Mouse (Mus musculus) limb, embryonic 13.5 days (tissue): ENCODE results near the gene Ubtd2. TPM values are rescaled to one million over a fixed set of nuclear protein-coding genes. Genes with fewer than 3 reads are reported as not detected.
A peak's percentile ranks its signal among the peaks of the same experiment; 100 is the strongest.

Experiments used
- ATAC-seq: fragments of 200-750 bp; cut with Nextera tagmentation; 2 replicates; pipeline ENCODE4 v1.8.0; 2017; ENCODE audit warnings: low read depth, moderate number of reproducible peaks, moderate TSS enrichment; ENCODE audit not compliant: low FRiP score
- H3K27ac ChIP-seq: fragments of 300-500 bp; sonication (generic); 2 replicates; pipeline ENCODE4 v1.5.1; 2015; ENCODE audit warnings: inconsistent platforms, mild to moderate bottlenecking, moderate library complexity
- H3K27me3 ChIP-seq: fragments of 300-500 bp; sonication (generic); 2 replicates; pipeline ENCODE4 v1.6.1; 2015; ENCODE audit warnings: mild to moderate bottlenecking, inconsistent platforms
- H3K36me3 ChIP-seq: fragments of 300-500 bp; sonication (generic); 2 replicates; pipeline ENCODE4 v1.6.1; 2015; ENCODE audit warnings: inconsistent platforms, mild to moderate bottlenecking, moderate library complexity
- H3K4me1 ChIP-seq: fragments of 300-500 bp; sonication (generic); 2 replicates; pipeline ENCODE4 v1.6.1; 2015; ENCODE audit warnings: inconsistent platforms
- H3K4me2 ChIP-seq: fragments of 300-500 bp; sonication (generic); replicated peaks from 2 replicates; pipeline ENCODE4 v1.6.1; 2015; ENCODE audit warnings: inconsistent platforms, mild to moderate bottlenecking, moderate library complexity
- H3K4me3 ChIP-seq: fragments of 300-500 bp; sonication (generic); 2 replicates; pipeline ENCODE4 v1.5.1; 2015; ENCODE audit warnings: moderate library complexity, mild to moderate bottlenecking, inconsistent platforms
- H3K9ac ChIP-seq: fragments of 300-500 bp; sonication (generic); 2 replicates; pipeline ENCODE4 v1.6.1; 2015; ENCODE audit warnings: mild to moderate bottlenecking, inconsistent platforms
- H3K9me3 ChIP-seq: fragments of 300-500 bp; sonication (generic); 2 replicates; pipeline ENCODE4 v1.6.1; 2016; ENCODE audit warnings: inconsistent platforms
- WGBS: fragments of 180-500 bp; shearing (Covaris S2); methylation state at CpG from one replicate; pipeline ENCODE4 v1.1.7; 2015; 5-methylcytosine and 5-hydroxymethylcytosine counted together
- polyA plus RNA-seq: library from polyadenylated mRNA; unstranded; fragments of >200 nt; fragmentation: Nextera tagmentation; extraction: Ambion mirVana; gene quantifications from 2 replicates; pipeline ENCODE4 v1.2.1, GENCODE M21; 2015

The Ubtd2 gene
- polyA plus RNA-seq, 1 experiment from 2014 or later: 97.3 TPM

DNA sequence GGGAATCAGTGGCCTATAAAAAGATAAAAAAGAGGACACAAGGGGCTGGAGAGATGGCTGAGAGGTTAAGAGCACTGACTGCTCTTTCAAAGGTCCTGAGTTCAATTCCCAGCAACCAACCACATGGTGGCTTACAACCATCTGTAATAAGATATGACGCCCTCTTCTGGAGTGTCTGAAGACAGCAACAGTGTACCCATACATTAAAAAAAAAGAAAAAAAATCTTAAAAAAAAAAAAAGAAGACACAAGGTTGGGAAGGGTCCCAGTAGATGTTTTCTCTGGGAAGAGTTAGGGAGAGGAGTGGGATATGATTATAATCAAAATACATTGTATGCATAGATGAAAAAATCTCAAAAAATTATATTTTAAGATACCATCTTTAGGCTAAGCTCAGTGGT lies 10.0 kb upstream of the Ubtd2 start:
- H3K9me3 ChIP-seq: no peaks in the 10 kb centered on the region
- H3K27me3 ChIP-seq: no peaks in the 10 kb centered on the region
- H3K4me3 ChIP-seq: no peak overlapping the region
- H3K4me2 ChIP-seq: no peak overlapping the region
- no peak overlapping the region for H3K9ac ChIP-seq
- WGBS: 58% methylated on average over 1 of the region's 1 CpGs
- H3K27ac ChIP-seq: no peak overlapping the region
- no peaks in the 10 kb centered on the region for H3K36me3 ChIP-seq
- no peaks in the 10 kb centered on the region; the same call in 1 of the 2 replicates for H3K4me1 ChIP-seq
- no peak for ATAC-seq

DNA sequence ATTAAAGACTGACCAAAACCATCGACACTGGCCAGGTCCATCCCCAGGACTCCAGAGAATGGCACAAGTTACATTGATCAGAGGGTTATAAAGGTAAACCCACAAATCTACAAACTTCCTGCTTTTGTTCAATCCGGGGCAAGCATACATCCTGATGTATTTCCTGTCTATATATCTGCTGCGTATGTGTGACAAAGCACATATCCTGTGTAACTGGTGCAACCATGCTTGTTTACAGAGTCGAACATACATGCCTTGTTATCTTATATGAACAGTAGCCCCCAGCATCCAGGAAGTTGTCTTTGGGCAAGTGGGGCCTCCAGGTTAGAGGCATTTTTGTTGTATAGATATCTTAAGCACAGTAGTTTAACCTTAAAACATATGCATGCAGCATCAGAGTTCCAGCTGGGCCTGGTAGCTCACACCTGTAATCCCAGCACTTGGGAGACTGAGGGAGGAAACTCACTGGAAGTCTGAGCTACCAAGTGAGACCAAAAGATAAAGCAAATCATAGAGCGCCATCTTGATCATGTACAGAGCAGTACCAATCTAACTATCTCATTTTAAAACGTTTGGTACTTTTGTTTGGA lies 9.4 kb upstream of the Ubtd2 start:
- no peak for ATAC-seq
- no peak overlapping the region for H3K27ac ChIP-seq
- no peaks in the 10 kb centered on the region; the same call in 1 of the 2 replicates for H3K4me1 ChIP-seq
- H3K36me3 ChIP-seq: no peaks in the 10 kb centered on the region
- no peaks in the 10 kb centered on the region for H3K9me3 ChIP-seq
- 82% methylated on average over 6 of the region's 6 CpGs for WGBS
- no peaks in the 10 kb centered on the region for H3K27me3 ChIP-seq
- no peak overlapping the region for H3K4me3 ChIP-seq
- no peak overlapping the region for H3K4me2 ChIP-seq
- H3K9ac ChIP-seq: no peak overlapping the region

DNA sequence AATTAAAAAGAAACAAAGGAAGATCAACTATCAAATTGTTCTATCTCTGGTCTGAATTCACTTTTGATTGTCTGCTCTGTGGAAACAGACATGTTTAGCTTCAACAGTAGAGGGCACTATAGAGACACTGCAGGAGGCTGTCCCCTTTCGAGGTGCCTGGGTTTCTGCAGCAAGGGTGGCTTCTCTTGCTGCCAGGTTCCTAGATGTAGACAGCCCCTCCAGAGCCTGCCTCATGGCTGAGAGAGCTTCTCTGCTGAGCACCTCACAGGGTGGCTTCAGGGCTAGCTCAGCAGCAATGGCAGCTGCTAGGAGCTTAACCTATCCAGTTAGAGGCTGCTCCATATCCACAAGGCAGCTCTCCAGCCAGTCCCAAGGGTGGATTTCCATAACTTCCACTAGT lies 5.0 kb upstream of the Ubtd2 start:
- 0% methylated on average over 1 of the region's 1 CpGs for WGBS
- Histone ChIP-seq H3K4me1 (peaks cover 21% of the 10 kb centered on the region), H3K27ac (no peak overlapping the region), H3K4me3 (no peak overlapping the region), H3K27me3 (no peaks in the 10 kb centered on the region), H3K9me3 (no peaks in the 10 kb centered on the region), H3K4me2 (no peak overlapping the region), H3K36me3 (no peaks in the 10 kb centered on the region), H3K9ac (no peak overlapping the region)
- no peak for ATAC-seq

DNA sequence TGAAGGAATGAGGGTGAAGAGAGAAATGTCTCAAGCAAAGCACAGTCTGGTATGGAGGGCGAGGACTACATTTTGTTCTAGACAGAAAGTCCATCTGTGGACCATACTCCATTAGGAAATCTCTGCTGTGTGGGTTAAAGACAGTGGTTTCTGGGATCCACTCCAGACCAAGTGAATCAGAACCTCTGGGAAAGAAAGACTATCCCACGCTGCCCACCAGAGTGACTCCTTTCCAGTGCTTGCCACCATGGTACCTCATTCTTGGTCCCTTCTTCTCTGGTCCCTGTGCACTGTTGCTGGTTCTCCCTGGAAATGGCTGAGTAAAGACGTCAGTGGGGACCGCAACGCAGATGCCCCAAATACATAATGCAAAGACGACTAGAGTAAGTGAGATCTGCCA lies 3.9 kb upstream of the Ubtd2 start:
- WGBS: 92% methylated on average over 6 of the region's 6 CpGs
- no peak overlapping the region for H3K4me2 ChIP-seq
- no peak overlapping the region for H3K4me3 ChIP-seq
- no peak overlapping the region for H3K9ac ChIP-seq
- H3K27ac ChIP-seq: no peak overlapping the region
- H3K36me3 ChIP-seq: no peaks in the 10 kb centered on the region
- no peak for ATAC-seq
- H3K9me3 ChIP-seq: no peaks in the 10 kb centered on the region
- H3K4me1 ChIP-seq: peaks cover 22% of the 10 kb centered on the region
- H3K27me3 ChIP-seq: no peaks in the 10 kb centered on the region

DNA sequence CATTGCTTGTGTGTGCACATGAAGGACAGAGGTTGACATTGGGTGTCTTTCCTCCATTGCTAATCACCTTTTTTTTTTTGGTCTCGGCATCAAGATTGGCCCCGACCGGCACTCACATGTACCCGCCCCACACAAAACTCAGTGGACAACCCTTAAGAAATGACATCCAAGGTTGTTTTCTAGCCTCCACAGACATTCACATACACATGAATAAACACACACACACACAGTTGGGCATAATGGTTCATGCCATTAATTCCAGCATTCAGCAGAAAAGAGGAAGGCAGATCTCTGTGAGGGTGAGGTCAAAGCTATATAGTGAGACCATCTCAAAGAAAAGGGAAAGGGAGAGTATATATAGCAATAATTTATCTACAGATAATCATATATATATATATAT lies 2.4 kb upstream of the Ubtd2 start:
- no peaks in the 10 kb centered on the region for H3K36me3 ChIP-seq
- H3K4me3 ChIP-seq: no peak overlapping the region
- no peak for ATAC-seq
- no peaks in the 10 kb centered on the region for H3K9me3 ChIP-seq
- no peak overlapping the region for H3K27ac ChIP-seq
- 92% methylated on average over 4 of the region's 4 CpGs for WGBS
- no peak overlapping the region for H3K4me2 ChIP-seq
- H3K4me1 ChIP-seq: peaks cover 31% of the 10 kb centered on the region
- H3K9ac ChIP-seq: no peak overlapping the region
- no peaks in the 10 kb centered on the region for H3K27me3 ChIP-seq

DNA sequence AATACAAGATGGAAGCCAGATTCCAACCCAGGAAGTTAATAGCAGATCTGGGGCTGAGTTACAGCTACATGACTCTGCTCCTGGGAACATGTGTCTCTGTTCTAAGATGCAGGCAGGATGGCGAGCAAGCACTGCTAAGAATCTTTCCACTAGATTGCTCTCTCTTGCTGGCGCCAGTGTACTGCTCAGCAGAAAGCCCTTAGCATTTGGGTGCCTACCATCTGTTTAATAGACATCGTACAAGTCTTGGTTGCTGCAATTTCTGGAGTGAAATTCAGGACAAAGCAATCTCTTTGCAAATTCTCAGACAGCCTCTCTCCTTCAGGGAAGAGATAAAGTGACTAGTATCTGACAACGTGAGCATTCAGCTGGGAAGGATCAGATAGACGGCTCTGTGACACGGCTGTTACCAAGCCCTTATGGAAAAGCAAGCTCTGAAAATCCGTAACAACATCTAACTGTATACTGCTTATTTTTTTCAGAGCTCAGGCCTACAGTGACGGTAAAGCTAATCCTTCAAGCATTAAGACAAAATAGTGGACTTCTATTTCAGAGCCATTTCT lies 1.7 kb upstream of the Ubtd2 start:
- Histone ChIP-seq H3K4me1 (peaks cover 31% of the 10 kb centered on the region), H3K36me3 (no peaks in the 10 kb centered on the region), H3K27ac (peak overlapping the region; percentile 86), H3K9me3 (no peaks in the 10 kb centered on the region), H3K4me3 (no peak overlapping the region), H3K9ac (peak overlapping the region; percentile 13; the same call in 1 of the 2 replicates), H3K27me3 (no peaks in the 10 kb centered on the region), H3K4me2 (peak overlapping the region; percentile 85)
- WGBS: 40% methylated on average over 8 of the region's 8 CpGs
- no peak for ATAC-seq

DNA sequence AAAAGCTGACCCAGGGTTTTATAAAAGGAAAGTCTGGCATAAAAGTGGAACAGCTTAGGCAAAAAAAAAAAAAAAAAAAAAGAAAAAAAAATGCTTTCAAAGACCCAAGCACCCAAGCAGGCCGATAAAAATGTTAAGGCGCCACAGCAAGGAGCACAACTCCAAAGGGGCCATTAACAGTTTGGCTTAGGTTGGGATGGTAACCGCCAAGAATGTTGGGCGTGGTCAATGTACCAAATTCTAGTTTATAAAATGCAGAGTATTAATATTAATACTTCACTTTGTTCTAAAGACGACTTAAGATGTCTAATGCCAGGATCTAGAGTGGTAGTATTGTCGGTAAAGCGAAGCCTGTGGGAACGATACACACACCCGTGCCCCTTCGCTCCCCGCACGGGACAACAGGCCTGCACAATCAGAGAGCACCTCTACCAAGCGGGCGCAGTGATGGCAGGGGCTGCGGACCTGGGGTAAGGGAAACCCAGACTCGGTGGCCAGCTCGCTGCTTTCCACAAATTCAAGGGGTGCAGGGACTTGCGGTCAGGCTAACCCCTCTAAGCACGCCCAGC lies 855 bp upstream of the Ubtd2 start:
- Histone ChIP-seq H3K4me1 (peaks cover 31% of the 10 kb centered on the region), H3K27me3 (no peaks in the 10 kb centered on the region), H3K36me3 (no peaks in the 10 kb centered on the region), H3K9me3 (no peaks in the 10 kb centered on the region), H3K27ac (peak overlapping the region; percentile 97), H3K4me3 (peak overlapping the region; percentile 83), H3K9ac (peak overlapping the region; percentile 90), H3K4me2 (peak overlapping the region; percentile 85)
- 3% methylated on average over 19 of the region's 19 CpGs for WGBS
- peak; percentile 24; the same call in 1 of the 2 replicates for ATAC-seq

DNA sequence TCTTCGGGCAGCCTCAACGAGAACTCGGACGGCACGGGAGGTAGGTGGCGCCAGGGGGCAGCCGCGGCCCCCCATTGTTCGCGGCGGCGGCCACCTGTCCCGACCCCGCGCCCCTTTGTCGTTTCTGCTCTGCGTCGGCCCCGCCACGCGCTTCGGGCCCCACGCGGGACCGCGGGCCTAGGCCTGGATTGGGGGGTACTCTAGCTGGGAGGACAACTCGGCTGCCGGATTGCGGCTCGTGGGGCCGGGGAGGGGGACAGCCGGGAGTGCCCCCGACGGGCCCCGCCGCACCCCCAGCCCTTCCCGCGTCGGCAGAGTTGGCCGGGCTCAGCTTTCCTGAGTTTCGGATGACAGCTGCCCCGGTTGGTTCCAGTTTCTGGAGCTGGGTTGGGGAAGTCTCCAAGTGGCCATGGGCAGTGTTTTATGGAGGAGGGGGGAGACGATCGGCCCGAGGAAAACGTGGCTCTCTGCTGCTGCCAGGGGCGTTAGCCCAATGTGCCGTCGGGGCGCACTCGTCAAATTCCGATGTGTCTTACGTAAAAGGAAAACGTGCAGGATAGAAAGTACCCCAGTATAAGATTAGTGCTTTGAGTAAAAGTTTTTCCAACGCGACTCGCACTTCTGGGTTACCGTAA lies 454 bp downstream of the Ubtd2 start:
- Histone ChIP-seq H3K27me3 (no peaks in the 10 kb centered on the region), H3K9ac (peak overlapping the region; percentile 90), H3K9me3 (no peaks in the 10 kb centered on the region), H3K27ac (peak overlapping the region; percentile 97), H3K4me3 (peak overlapping the region; percentile 83), H3K4me2 (peak overlapping the region; percentile 85), H3K36me3 (no peaks in the 10 kb centered on the region), H3K4me1 (peaks cover 31% of the 10 kb centered on the region)
- ATAC-seq: peak; percentile 45
- WGBS: under 1% methylated on average over 54 of the region's 58 CpGs

DNA sequence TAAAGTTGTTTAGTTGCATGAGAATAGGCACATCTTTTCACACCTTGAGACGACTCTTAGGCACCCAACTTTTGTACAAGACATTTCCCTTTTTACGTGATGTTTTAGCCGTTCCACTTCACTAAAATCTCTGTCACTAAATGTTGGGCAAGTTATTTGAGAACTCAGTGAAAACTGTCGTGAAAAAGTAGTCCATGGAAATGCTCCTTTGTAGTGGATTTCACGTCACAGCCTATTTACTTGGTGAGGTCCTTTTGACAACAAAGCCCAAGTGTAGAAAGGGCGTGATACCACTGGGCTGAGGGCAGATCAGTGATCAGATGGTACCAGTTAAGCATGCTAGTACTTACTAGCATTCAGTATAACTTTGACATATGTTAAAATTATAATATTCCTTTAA lies 1.2 kb downstream of the Ubtd2 start:
- Histone ChIP-seq H3K9ac (peak overlapping the region; percentile 90), H3K4me2 (peak overlapping the region; percentile 85), H3K4me1 (peaks cover 31% of the 10 kb centered on the region), H3K4me3 (peak overlapping the region; percentile 83), H3K27ac (peak overlapping the region; percentile 97; the same call in 1 of the 2 replicates), H3K27me3 (no peaks in the 10 kb centered on the region), H3K36me3 (no peaks in the 10 kb centered on the region), H3K9me3 (no peaks in the 10 kb centered on the region)
- 9% methylated on average over 6 of the region's 6 CpGs for WGBS
- no peak for ATAC-seq

DNA sequence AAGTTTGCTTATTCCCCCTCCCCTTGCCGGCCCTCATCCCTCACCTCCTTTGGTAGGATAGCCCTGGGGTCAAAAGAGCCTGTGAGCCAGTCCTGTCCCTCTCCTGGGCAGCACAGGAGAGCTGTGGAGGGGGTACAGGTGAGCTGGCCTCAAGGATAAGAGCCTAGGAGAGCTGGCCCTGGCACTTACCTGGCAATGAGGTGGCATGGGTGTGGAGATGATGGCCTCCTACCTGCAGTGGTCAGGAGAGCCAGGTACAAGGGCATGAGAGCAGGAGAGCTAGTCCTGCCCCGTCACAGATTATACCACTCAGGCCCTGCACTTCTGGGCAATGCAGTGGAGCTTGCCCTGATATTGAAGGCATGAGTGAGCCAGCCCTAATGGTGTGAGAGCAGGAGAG lies 9.1 kb downstream of the Ubtd2 start:
- no peak overlapping the region for H3K4me3 ChIP-seq
- no peak overlapping the region for H3K4me2 ChIP-seq
- H3K36me3 ChIP-seq: no peaks in the 10 kb centered on the region
- H3K9ac ChIP-seq: no peak overlapping the region
- no peaks in the 10 kb centered on the region for H3K9me3 ChIP-seq
- no peaks in the 10 kb centered on the region for H3K27me3 ChIP-seq
- ATAC-seq: no peak
- WGBS: 56% methylated on average over 2 of the region's 2 CpGs
- H3K4me1 ChIP-seq: peaks cover 12% of the 10 kb centered on the region; the same call in 1 of the 2 replicates
- H3K27ac ChIP-seq: no peak overlapping the region

DNA sequence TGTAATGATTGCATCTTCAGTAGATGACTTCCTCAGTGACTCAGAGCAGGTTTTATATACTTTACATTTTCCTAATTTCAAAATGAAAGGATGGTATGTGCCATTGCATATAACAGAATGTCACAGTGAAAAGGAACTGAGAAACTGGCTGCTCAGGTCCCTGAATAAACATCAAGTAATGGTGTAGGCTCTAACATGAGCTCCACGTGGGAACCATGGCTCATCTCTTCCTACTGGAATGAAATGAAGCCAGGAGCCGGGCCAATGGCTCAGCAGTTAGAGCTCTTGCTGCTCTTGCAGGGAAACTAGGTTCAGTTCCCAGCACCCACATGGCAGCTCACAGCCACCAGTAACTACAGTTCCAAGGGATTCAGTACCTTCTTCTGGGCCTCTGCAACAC lies 16.8 kb downstream of the Ubtd2 start:
- Histone ChIP-seq H3K4me3 (no peak overlapping the region), H3K36me3 (no peaks in the 10 kb centered on the region), H3K4me1 (peaks cover 10% of the 10 kb centered on the region; the same call in 1 of the 2 replicates), H3K4me2 (no peak overlapping the region), H3K27ac (no peak overlapping the region), H3K9me3 (no peaks in the 10 kb centered on the region), H3K27me3 (no peaks in the 10 kb centered on the region), H3K9ac (no peak overlapping the region)
- ATAC-seq: no peak
- 79% methylated on average over 2 of the region's 2 CpGs for WGBS

DNA sequence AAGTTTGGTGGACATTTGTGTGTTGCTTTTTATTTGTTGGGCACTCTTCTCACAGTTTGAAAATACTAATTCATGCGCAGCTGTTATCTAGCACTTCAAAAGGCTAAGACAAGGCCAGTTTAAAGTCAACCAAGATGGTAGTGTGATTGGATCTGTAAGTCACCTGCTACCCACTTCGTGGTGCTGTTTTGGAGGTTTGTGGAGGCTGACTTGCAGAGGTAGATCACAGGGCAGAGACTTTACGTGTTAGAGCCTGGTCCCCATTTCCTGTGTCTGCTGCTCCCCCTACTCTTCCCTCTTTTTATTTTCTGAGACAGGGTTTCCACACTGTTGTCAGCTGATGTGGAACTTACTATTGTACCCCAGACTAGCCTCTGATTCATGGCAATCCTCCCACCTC lies 19.6 kb downstream of the Ubtd2 start:
- WGBS: 75% methylated on average over 3 of the region's 3 CpGs
- Histone ChIP-seq H3K9me3 (no peaks in the 10 kb centered on the region), H3K9ac (no peak overlapping the region), H3K4me3 (no peak overlapping the region), H3K27ac (no peak overlapping the region), H3K36me3 (no peaks in the 10 kb centered on the region), H3K4me1 (peaks cover 13% of the 10 kb centered on the region; the same call in 1 of the 2 replicates), H3K4me2 (no peak overlapping the region), H3K27me3 (no peaks in the 10 kb centered on the region)
- ATAC-seq: no peak
